Mouse (Mus musculus) bone marrow, adult 2 months (tissue): Measurements from ENCODE around the gene Kcnd3.

ENCODE experiments used
- CTCF ChIP-seq: fragments of 200-500 bp; IDR thresholded peaks from 2 replicates; pipeline ENCODE4 v1.5.1; 2011; ENCODE audit warnings: low read length, control low read depth; ENCODE audit not compliant: control insufficient read depth, insufficient read depth
- POLR2A ChIP-seq: fragments of 200-500 bp; IDR thresholded peaks from 2 replicates; pipeline ENCODE4 v1.6.1; 2011; ENCODE audit warnings: low read depth, mild to moderate bottlenecking, control low read depth, low read length, borderline replicate concordance; ENCODE audit not compliant: control insufficient read depth

DNA sequence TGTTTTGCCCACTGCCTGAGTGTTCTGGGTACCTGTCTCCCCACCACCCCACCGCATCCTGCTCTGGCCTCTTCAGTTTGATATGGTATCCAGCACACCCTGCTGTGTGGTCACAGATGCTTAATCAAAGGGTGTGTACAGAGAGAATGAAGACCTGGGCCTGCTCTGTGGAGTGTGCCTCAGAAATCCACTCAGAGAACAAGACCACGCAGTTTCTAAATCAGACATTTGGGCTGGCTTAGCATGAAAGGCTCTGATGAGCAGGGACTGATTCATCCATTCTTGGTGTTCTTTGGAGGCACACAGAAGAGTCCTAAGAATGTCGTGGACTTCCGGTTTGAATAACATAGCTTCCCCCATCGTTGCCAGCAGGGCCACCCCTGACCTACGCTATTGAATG, 86.3 kb downstream of the Kcnd3 start:
- no peak for TF ChIP-seq POLR2A
- no peak for TF ChIP-seq CTCF
